Mouse (Mus musculus): ENCODE data around the gene Mrpl52.

- no peak for TF ChIP-seq POLR2A (IDR thresholded peaks at IDR 0.05; ENCODE audit: borderline replicate concordance, insufficient read depth, low read length)
- no peak for TF ChIP-seq CTCF (IDR thresholded peaks at IDR 0.05; ENCODE audit: borderline replicate concordance, insufficient read depth, low read depth, low read length)
These were observed 9.1 kb upstream of the Mrpl52 start, which contains the start of gene Slc7a7 for GRCm38 (mm10) chr14:54417623-54418081.
